Mouse (Mus musculus): ENCODE results near the gene Wdr78.

Gene Wdr78

GRCm38 (mm10) chr4:103114184-103115111 is at the start of gene Wdr78, which contains the start of gene Mier1:
Wdr78 (minus strand) TSS chr4:103114555.
Mier1 (plus strand) TSS chr4:103114390.
- peak; percentile 89 for DNase-seq (ENCODE audit: low spot score)

- DNase-seq (ENCODE audit: low spot score) = no peak
These were observed 44.4 kb upstream of the Wdr78 start for GRCm38 (mm10) chr4:103158781-103159180.

- no peak for DNase-seq (ENCODE audit: low spot score)
These were observed 37.6 kb upstream of the Wdr78 start for GRCm38 (mm10) chr4:103151946-103152345.

- peak; percentile 60 for DNase-seq (ENCODE audit: low spot score)
These were observed 32.0 kb upstream of the Wdr78 start for GRCm38 (mm10) chr4:103146339-103146738.

- no peak for DNase-seq (ENCODE audit: low spot score)
These were observed 22.6 kb upstream of the Wdr78 start for GRCm38 (mm10) chr4:103136946-103137345.

GRCm38 (mm10) chr4:103126533-103126932 is 12.2 kb upstream of the Wdr78 start:
- no peak for DNase-seq (ENCODE audit: low spot score)

GRCm38 (mm10) chr4:103123606-103124005 is 9.3 kb upstream of the Wdr78 start:
- DNase-seq (ENCODE audit: low spot score) = no peak

- no peak for DNase-seq (ENCODE audit: low spot score)
These were observed 8.7 kb upstream of the Wdr78 start for GRCm38 (mm10) chr4:103123086-103123485.

- DNase-seq (ENCODE audit: low spot score) = no peak
These were observed 6.6 kb upstream of the Wdr78 start for GRCm38 (mm10) chr4:103120874-103121389.

GRCm38 (mm10) chr4:103120395-103120794 is 6.0 kb upstream of the Wdr78 start:
- no peak for DNase-seq (ENCODE audit: low spot score)

GRCm38 (mm10) chr4:103120028-103120384 is 5.7 kb upstream of the Wdr78 start:
- DNase-seq (ENCODE audit: low spot score) = no peak

GRCm38 (mm10) chr4:103119229-103120027 is 5.1 kb upstream of the Wdr78 start:
- peak; percentile 65 for DNase-seq (ENCODE audit: low spot score)

- DNase-seq (ENCODE audit: low spot score) = no peak
These were observed 4.5 kb upstream of the Wdr78 start for GRCm38 (mm10) chr4:103118888-103119228.

- no peak for DNase-seq (ENCODE audit: low spot score)
These were observed 953 bp downstream of the Wdr78 start for GRCm38 (mm10) chr4:103113402-103113801.

- no peak for DNase-seq (ENCODE audit: low spot score)
These were observed 1.7 kb downstream of the Wdr78 start for GRCm38 (mm10) chr4:103112651-103113050.

- no peak for DNase-seq (ENCODE audit: low spot score)
These were observed 15.8 kb downstream of the Wdr78 start for GRCm38 (mm10) chr4:103098532-103098931.

GRCm38 (mm10) chr4:103095921-103096320 is 18.4 kb downstream of the Wdr78 start:
- no peak for DNase-seq (ENCODE audit: low spot score)

GRCm38 (mm10) chr4:103085237-103085636 is 29.1 kb downstream of the Wdr78 start:
- no peak for DNase-seq (ENCODE audit: low spot score)

- no peak for DNase-seq (ENCODE audit: low spot score)
These were observed 43.7 kb downstream of the Wdr78 start for GRCm38 (mm10) chr4:103070631-103071030.

- DNase-seq (ENCODE audit: low spot score) = no peak
These were observed 46.3 kb downstream of the Wdr78 start for GRCm38 (mm10) chr4:103067906-103068655.

GRCm38 (mm10) chr4:103064976-103065375 is 49.4 kb downstream of the Wdr78 start:
- DNase-seq (ENCODE audit: low spot score) = no peak

GRCm38 (mm10) chr4:103064421-103064820 is 49.9 kb downstream of the Wdr78 start:
- no peak for DNase-seq (ENCODE audit: low spot score)
